Mouse (Mus musculus): ENCODE data around the gene 2700097O09Rik. TPM values are rescaled to one million over a fixed set of nuclear protein-coding genes. Genes with fewer than 3 reads are reported as not detected.

Gene 2700097O09Rik
- polyA plus RNA-seq, 1 experiment from 2014 or later: 21.7 TPM

DNA sequence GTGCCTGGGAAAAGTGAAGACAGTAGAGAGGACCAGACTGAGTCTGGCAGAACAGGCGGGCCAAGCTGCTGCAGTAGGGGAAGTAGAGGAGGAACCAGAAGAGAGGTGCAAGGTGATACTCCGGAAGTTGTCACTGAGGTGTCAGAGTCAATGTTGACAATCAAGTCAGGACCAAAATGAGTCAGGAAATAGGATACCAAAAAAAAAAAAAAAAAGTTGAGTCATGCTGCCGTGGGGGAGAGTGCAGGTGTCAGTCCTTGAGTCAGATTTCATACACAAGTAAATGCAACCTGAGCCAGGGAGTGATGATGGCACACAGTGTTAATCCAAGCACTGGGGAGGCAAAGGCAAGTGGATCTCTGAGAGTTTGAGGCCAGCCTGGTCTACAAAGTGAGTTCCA lies 52.8 kb downstream of the 2700097O09Rik start:
- H3K27me3 ChIP-seq: no peaks in the 10 kb centered on the region
- no peak overlapping the region for H3K4me2 ChIP-seq
- H3K36me3 ChIP-seq: no peaks in the 10 kb centered on the region
- H3K4me3 ChIP-seq: no peak overlapping the region
- H3K9me3 ChIP-seq (replicated peaks): no peaks in the 10 kb centered on the region
- WGBS: 39% methylated on average over 3 of the region's 3 CpGs
- no peak for ATAC-seq (replicated peaks; ENCODE audit: insufficient number of reproducible peaks, insufficient read depth, low FRiP score, low read depth)
- no peaks in the 10 kb centered on the region for H3K4me1 ChIP-seq (replicated peaks)
- H3K27ac ChIP-seq: no peak overlapping the region
- H3K9ac ChIP-seq: no peak overlapping the region

- no peak overlapping the region for H3K27ac ChIP-seq
- H3K4me1 ChIP-seq (replicated peaks): no peaks in the 10 kb centered on the region
- H3K9me3 ChIP-seq (replicated peaks): no peaks in the 10 kb centered on the region
- no peaks in the 10 kb centered on the region for H3K27me3 ChIP-seq
- no peak overlapping the region for H3K4me2 ChIP-seq
- WGBS: 70% methylated on average over 2 of the region's 2 CpGs
- no peak overlapping the region for H3K9ac ChIP-seq
- no peak for ATAC-seq (replicated peaks; ENCODE audit: insufficient number of reproducible peaks, insufficient read depth, low FRiP score, low read depth)
- no peaks in the 10 kb centered on the region for H3K36me3 ChIP-seq
- H3K4me3 ChIP-seq: no peak overlapping the region
Measured at GRCm38 (mm10) chr12:55023284-55023683, 56.6 kb downstream of the 2700097O09Rik start.

DNA sequence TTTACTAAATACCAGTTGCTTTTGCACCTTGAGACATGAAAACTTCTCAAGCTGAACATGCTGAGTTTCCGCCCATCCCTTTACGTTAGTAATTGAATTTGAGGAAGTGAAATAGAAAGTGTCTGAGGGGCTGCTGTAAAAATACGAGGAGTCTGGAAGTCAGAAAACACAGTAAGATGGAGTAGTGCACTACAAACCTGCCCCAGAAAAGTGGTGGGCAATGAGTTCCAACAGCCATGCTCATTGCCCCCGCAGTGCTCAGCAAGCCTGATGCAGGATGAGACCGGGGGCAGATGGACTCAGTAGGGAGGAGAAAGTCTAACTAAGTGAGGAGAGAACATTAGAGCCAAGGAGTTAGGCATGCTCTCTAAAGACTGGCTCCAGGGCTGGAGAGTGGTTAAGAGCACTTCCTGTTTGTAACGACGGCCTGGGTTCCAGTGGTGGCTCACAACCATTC lies 60.5 kb downstream of the 2700097O09Rik start:
- H3K4me3 ChIP-seq: no peak overlapping the region
- H3K27ac ChIP-seq: no peak overlapping the region
- H3K4me2 ChIP-seq: no peak overlapping the region
- H3K9me3 ChIP-seq (replicated peaks): no peaks in the 10 kb centered on the region
- no peaks in the 10 kb centered on the region for H3K27me3 ChIP-seq
- H3K9ac ChIP-seq: no peak overlapping the region
- no peak for ATAC-seq (replicated peaks; ENCODE audit: insufficient number of reproducible peaks, insufficient read depth, low FRiP score, low read depth)
- H3K4me1 ChIP-seq (replicated peaks): no peaks in the 10 kb centered on the region
- WGBS: 76% methylated on average over 7 of the region's 7 CpGs
- no peaks in the 10 kb centered on the region for H3K36me3 ChIP-seq

DNA sequence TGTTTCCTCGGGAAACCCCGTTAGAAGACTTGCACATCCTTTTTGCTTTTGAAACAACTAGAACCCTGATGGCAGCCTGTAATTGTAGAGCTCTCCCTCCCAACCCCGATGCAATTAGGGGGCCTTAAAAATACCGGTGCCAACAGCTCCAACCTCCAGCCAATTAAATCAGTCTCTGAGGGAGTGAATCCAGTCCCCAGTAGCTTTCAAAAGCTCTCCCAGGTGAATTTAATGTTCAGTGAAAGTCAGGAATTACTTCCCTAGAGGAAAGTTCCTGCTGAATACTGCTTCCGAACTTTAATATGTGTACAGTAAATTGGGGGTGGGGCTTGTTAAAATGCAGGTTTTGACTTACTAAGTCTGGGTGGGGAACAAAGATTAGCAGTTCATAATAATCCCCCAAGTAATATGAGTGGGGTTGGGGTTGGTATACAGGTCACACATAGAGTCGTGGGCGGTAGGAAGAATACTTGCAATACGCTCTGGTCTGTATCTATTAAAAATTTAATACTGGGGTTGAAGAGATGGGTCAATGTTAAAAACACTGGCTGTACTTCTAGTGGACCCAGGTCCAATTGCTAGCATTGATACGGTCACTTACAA lies 62.7 kb downstream of the 2700097O09Rik start:
- no peaks in the 10 kb centered on the region for H3K36me3 ChIP-seq
- H3K27ac ChIP-seq: no peak overlapping the region
- no peak for ATAC-seq (replicated peaks; ENCODE audit: insufficient number of reproducible peaks, insufficient read depth, low FRiP score, low read depth)
- H3K27me3 ChIP-seq: no peaks in the 10 kb centered on the region
- no peaks in the 10 kb centered on the region for H3K9me3 ChIP-seq (replicated peaks)
- H3K9ac ChIP-seq: no peak overlapping the region
- 70% methylated on average over 9 of the region's 9 CpGs for WGBS
- no peak overlapping the region for H3K4me2 ChIP-seq
- no peak overlapping the region for H3K4me3 ChIP-seq
- H3K4me1 ChIP-seq (replicated peaks): no peaks in the 10 kb centered on the region

- no peaks in the 10 kb centered on the region for H3K4me1 ChIP-seq (replicated peaks)
- H3K9ac ChIP-seq: no peak overlapping the region
- H3K4me3 ChIP-seq: no peak overlapping the region
- no peak overlapping the region for H3K4me2 ChIP-seq
- no peak for ATAC-seq (replicated peaks; ENCODE audit: insufficient number of reproducible peaks, insufficient read depth, low FRiP score, low read depth)
- no peaks in the 10 kb centered on the region for H3K9me3 ChIP-seq (replicated peaks)
- H3K36me3 ChIP-seq: no peaks in the 10 kb centered on the region
- no peak overlapping the region for H3K27ac ChIP-seq
- WGBS: 68% methylated on average over 8 of the region's 8 CpGs
- H3K27me3 ChIP-seq: no peaks in the 10 kb centered on the region
Measured at GRCm38 (mm10) chr12:55016339-55017118, 63.4 kb downstream of the 2700097O09Rik start.

GRCm38 (mm10) chr12:55015428-55015827 lies 64.5 kb downstream of the 2700097O09Rik start:
- 75% methylated on average over 5 of the region's 5 CpGs for whole genome bisulfite sequencing
- H3K4me1 ChIP-seq (replicated peaks): no peaks in the 10 kb centered on the region
- H3K4me3 ChIP-seq: no peak overlapping the region
- no peaks in the 10 kb centered on the region for H3K27me3 ChIP-seq
- H3K9ac ChIP-seq: no peak overlapping the region
- no peaks in the 10 kb centered on the region for H3K9me3 ChIP-seq (replicated peaks)
- H3K27ac ChIP-seq: no peak overlapping the region
- H3K36me3 ChIP-seq: no peaks in the 10 kb centered on the region
- no peak overlapping the region for H3K4me2 ChIP-seq
- no peak for ATAC-seq (replicated peaks; ENCODE audit: insufficient number of reproducible peaks, insufficient read depth, low FRiP score, low read depth)

GRCm38 (mm10) chr12:55013626-55014398 lies 66.1 kb downstream of the 2700097O09Rik start, which contains the start of gene Baz1a:
Gene Baz1a (minus strand): TSS chr12:55014348.
- WGBS: 83% methylated on average over 6 of the region's 6 CpGs
- Histone ChIP-seq H3K27ac (no peak within 1 kb of the TSS), H3K4me2 (no peak within 1 kb of the TSS), H3K27me3 (no peaks in the 10 kb centered on the region), H3K9me3 (replicated peaks) (no peaks in the 10 kb centered on the region), H3K4me1 (replicated peaks) (no peaks in the 10 kb centered on the region), H3K36me3 (no peaks in the 10 kb centered on the region), H3K4me3 (no peak within 1 kb of the TSS), H3K9ac (no peak within 1 kb of the TSS)
- no peak for ATAC-seq (replicated peaks; ENCODE audit: insufficient number of reproducible peaks, insufficient read depth, low FRiP score, low read depth)

DNA sequence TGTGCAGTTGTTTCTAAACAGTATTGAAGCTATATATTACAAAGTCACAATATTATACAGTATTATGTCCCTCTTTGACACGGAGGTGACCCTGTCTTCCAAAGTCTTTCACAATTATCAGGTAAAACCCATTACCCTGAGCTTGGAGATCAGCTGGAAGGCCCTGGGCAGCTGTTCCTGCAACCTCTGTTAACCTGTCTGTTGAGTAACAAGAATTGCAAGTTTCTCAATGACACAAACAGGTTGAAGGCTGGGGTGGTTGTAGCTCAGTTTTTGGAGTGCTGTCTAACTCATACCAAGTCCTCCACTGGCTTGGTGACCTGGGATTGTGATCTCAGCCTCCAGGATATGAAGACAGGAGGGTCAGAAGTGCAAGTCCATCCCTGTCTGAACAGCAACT lies 66.9 kb downstream of the 2700097O09Rik start:
- ATAC-seq (replicated peaks; ENCODE audit: insufficient number of reproducible peaks, insufficient read depth, low FRiP score, low read depth): no peak
- WGBS: 77% methylated on average over 1 of the region's 1 CpGs
- Histone ChIP-seq H3K4me1 (replicated peaks) (no peaks in the 10 kb centered on the region), H3K36me3 (no peaks in the 10 kb centered on the region), H3K27me3 (no peaks in the 10 kb centered on the region), H3K4me3 (no peak overlapping the region), H3K27ac (no peak overlapping the region), H3K4me2 (no peak overlapping the region), H3K9me3 (replicated peaks) (no peaks in the 10 kb centered on the region), H3K9ac (no peak overlapping the region)

GRCm38 (mm10) chr12:55007361-55008008 lies 72.4 kb downstream of the 2700097O09Rik start:
- Histone ChIP-seq H3K4me1 (replicated peaks) (no peaks in the 10 kb centered on the region), H3K4me2 (no peak overlapping the region), H3K9me3 (replicated peaks) (no peaks in the 10 kb centered on the region), H3K9ac (no peak overlapping the region), H3K36me3 (no peaks in the 10 kb centered on the region), H3K27ac (no peak overlapping the region), H3K27me3 (no peaks in the 10 kb centered on the region), H3K4me3 (no peak overlapping the region)
- ATAC-seq (replicated peaks; ENCODE audit: insufficient number of reproducible peaks, insufficient read depth, low FRiP score, low read depth): no peak
- 78% methylated on average over 14 of the region's 14 CpGs for WGBS

- Histone ChIP-seq H3K4me1 (replicated peaks) (no peaks in the 10 kb centered on the region), H3K36me3 (no peaks in the 10 kb centered on the region), H3K4me3 (no peak overlapping the region), H3K9ac (no peak overlapping the region), H3K4me2 (no peak overlapping the region), H3K27ac (no peak overlapping the region), H3K9me3 (replicated peaks) (no peaks in the 10 kb centered on the region), H3K27me3 (no peaks in the 10 kb centered on the region)
- WGBS: 91% methylated on average over 7 of the region's 7 CpGs
- no peak for ATAC-seq (replicated peaks; ENCODE audit: insufficient number of reproducible peaks, insufficient read depth, low FRiP score, low read depth)
Measured at GRCm38 (mm10) chr12:55006071-55006470, 73.8 kb downstream of the 2700097O09Rik start.

DNA sequence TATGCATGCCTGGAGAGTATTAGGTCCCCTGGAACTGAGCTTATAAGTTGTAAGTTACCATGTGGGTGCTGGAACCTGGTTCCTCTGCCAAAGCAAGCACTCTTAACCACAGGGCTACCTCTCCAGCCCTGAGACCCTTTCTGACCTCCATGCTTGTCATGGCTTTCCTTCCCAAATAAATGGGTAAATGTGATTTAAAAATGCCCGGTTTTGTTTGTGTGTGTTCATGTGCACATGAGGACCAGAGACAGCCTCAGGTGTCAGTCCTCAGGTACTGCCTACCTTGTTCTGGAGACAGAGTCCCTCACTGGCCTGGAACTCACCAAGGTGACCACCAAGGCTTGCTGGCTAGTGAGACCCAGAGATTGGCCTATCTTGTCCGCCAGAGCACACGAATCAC lies 75.5 kb downstream of the 2700097O09Rik start:
- no peak overlapping the region for H3K4me2 ChIP-seq
- no peak overlapping the region for H3K27ac ChIP-seq
- 84% methylated on average over 3 of the region's 3 CpGs for WGBS
- no peak overlapping the region for H3K4me3 ChIP-seq
- H3K36me3 ChIP-seq: no peaks in the 10 kb centered on the region
- no peak for ATAC-seq (replicated peaks; ENCODE audit: insufficient number of reproducible peaks, insufficient read depth, low FRiP score, low read depth)
- H3K9ac ChIP-seq: no peak overlapping the region
- no peaks in the 10 kb centered on the region for H3K27me3 ChIP-seq
- H3K9me3 ChIP-seq (replicated peaks): no peaks in the 10 kb centered on the region
- no peaks in the 10 kb centered on the region for H3K4me1 ChIP-seq (replicated peaks)
